Mouse (Mus musculus): Measurements from ENCODE around the gene Nacc2.

Gene Nacc2

GRCm38 (mm10) chr2:26122171-26123078, 595 bp downstream of the Nacc2 start:
- no peak for TF ChIP-seq GATA4 (IDR thresholded peaks at IDR 0.05; ENCODE audit: insufficient replicate concordance, low read length)

GRCm38 (mm10) chr2:26121541-26122083, 1.4 kb downstream of the Nacc2 start:
- TF ChIP-seq GATA4 (IDR thresholded peaks at IDR 0.05; ENCODE audit: insufficient replicate concordance, low read length), result no peak

- TF ChIP-seq GATA4 (IDR thresholded peaks at IDR 0.05; ENCODE audit: insufficient replicate concordance, low read length), result no peak
Observed at GRCm38 (mm10) chr2:26119626-26120025, 3.4 kb downstream of the Nacc2 start.

- no peak for TF ChIP-seq GATA4 (IDR thresholded peaks at IDR 0.05; ENCODE audit: insufficient replicate concordance, low read length)
Observed at GRCm38 (mm10) chr2:26119310-26119592, 3.8 kb downstream of the Nacc2 start.

GRCm38 (mm10) chr2:26118584-26119309, 4.3 kb downstream of the Nacc2 start:
- no peak for TF ChIP-seq GATA4 (IDR thresholded peaks at IDR 0.05; ENCODE audit: insufficient replicate concordance, low read length)

- TF ChIP-seq GATA4 (IDR thresholded peaks at IDR 0.05; ENCODE audit: insufficient replicate concordance, low read length), result no peak
Observed at GRCm38 (mm10) chr2:26117580-26117979, 5.4 kb downstream of the Nacc2 start.

GRCm38 (mm10) chr2:26116550-26116949, 6.5 kb downstream of the Nacc2 start:
- TF ChIP-seq GATA4 (IDR thresholded peaks at IDR 0.05; ENCODE audit: insufficient replicate concordance, low read length), result no peak

- no peak for TF ChIP-seq GATA4 (IDR thresholded peaks at IDR 0.05; ENCODE audit: insufficient replicate concordance, low read length)
Observed at GRCm38 (mm10) chr2:26115215-26115614, 7.8 kb downstream of the Nacc2 start.

GRCm38 (mm10) chr2:26108237-26108636, 14.8 kb downstream of the Nacc2 start:
- TF ChIP-seq GATA4 (IDR thresholded peaks at IDR 0.05; ENCODE audit: insufficient replicate concordance, low read length), result no peak

GRCm38 (mm10) chr2:26107011-26107410, 16.0 kb downstream of the Nacc2 start:
- TF ChIP-seq GATA4 (IDR thresholded peaks at IDR 0.05; ENCODE audit: insufficient replicate concordance, low read length), result no peak

GRCm38 (mm10) chr2:26106233-26106632, 16.8 kb downstream of the Nacc2 start:
- no peak for TF ChIP-seq GATA4 (IDR thresholded peaks at IDR 0.05; ENCODE audit: insufficient replicate concordance, low read length)

GRCm38 (mm10) chr2:26100296-26100695, 22.7 kb downstream of the Nacc2 start:
- no peak for TF ChIP-seq GATA4 (IDR thresholded peaks at IDR 0.05; ENCODE audit: insufficient replicate concordance, low read length)

GRCm38 (mm10) chr2:26099851-26100250, 23.2 kb downstream of the Nacc2 start:
- TF ChIP-seq GATA4 (IDR thresholded peaks at IDR 0.05; ENCODE audit: insufficient replicate concordance, low read length), result no peak

- TF ChIP-seq GATA4 (IDR thresholded peaks at IDR 0.05; ENCODE audit: insufficient replicate concordance, low read length), result no peak
Observed at GRCm38 (mm10) chr2:26099260-26099659, 23.8 kb downstream of the Nacc2 start.

- no peak for TF ChIP-seq GATA4 (IDR thresholded peaks at IDR 0.05; ENCODE audit: insufficient replicate concordance, low read length)
Observed at GRCm38 (mm10) chr2:26093897-26094296, 29.1 kb downstream of the Nacc2 start.

- TF ChIP-seq GATA4 (IDR thresholded peaks at IDR 0.05; ENCODE audit: insufficient replicate concordance, low read length), result no peak
Observed at GRCm38 (mm10) chr2:26091771-26092393, 31.1 kb downstream of the Nacc2 start.

Data from liver, adult (tissue).